Mouse (Mus musculus) G1E (cell line): ENCODE results near the gene Tsc2.

Experiments used
- CTCF ChIP-seq: IDR thresholded peaks from 2 replicates; pipeline ENCODE4 v1.5.1; 2012; ENCODE audit warnings: low read depth, low read length, inconsistent platforms, mixed read lengths
- POLR2AphosphoS5 ChIP-seq: IDR thresholded peaks from 2 replicates; pipeline ENCODE4 v1.6.1; 2012; ENCODE audit warnings: low read depth, low read length, inconsistent platforms; ENCODE audit not compliant: insufficient replicate concordance
- TAL1 ChIP-seq: conservative IDR thresholded peaks from 2 replicates; pipeline ENCODE4 v1.6.1; 2012; ENCODE audit warnings: low read depth, low read length, inconsistent platforms, mixed read lengths

GRCm38 (mm10) chr17:24632167-24632812 lies at the start of gene Tsc2, which contains the start of gene Nthl1:
- TF ChIP-seq CTCF, result no peak
- TF ChIP-seq POLR2AphosphoS5, result no peak
- TF ChIP-seq TAL1, result no peak
